Mouse (Mus musculus) lung, embryonic 16.5 days (tissue): ENCODE results near the gene Ak5. TPM values are rescaled to one million over a fixed set of nuclear protein-coding genes. Genes with fewer than 3 reads are reported as not detected.

Source experiments
- ATAC-seq: fragments of 200-750 bp; cut with Nextera tagmentation; 2 replicates; pipeline ENCODE4 v1.8.0; 2017; ENCODE audit warnings: low read depth, mild to moderate bottlenecking, moderate library complexity
- H3K27ac ChIP-seq: fragments of 300-500 bp; sonication (generic); 2 replicates; pipeline ENCODE4 v1.5.1; 2014; ENCODE audit warnings: mild to moderate bottlenecking, control low read depth, low read length
- H3K27me3 ChIP-seq: fragments of 300-500 bp; sonication (generic); 2 replicates; pipeline ENCODE4 v1.6.1; 2014; ENCODE audit warnings: low read depth, low read length, mixed read lengths; ENCODE audit not compliant: control insufficient read depth, insufficient read depth
- H3K36me3 ChIP-seq: fragments of 300-500 bp; sonication (generic); 2 replicates; pipeline ENCODE4 v1.6.1; 2014; ENCODE audit warnings: low read length; ENCODE audit not compliant: control insufficient read depth, insufficient read depth
- H3K4me1 ChIP-seq: fragments of 300-500 bp; sonication (generic); replicated peaks from 2 replicates; pipeline ENCODE4 v1.6.1; 2014; ENCODE audit warnings: low read length, mixed read lengths; ENCODE audit not compliant: control insufficient read depth, insufficient read depth
- H3K4me2 ChIP-seq: fragments of 300-500 bp; sonication (generic); 2 replicates; pipeline ENCODE4 v1.6.1; 2014; ENCODE audit warnings: low read depth, low read length, control low read depth
- H3K4me3 ChIP-seq: fragments of 300-500 bp; sonication (generic); 2 replicates; pipeline ENCODE4 v1.5.1; 2014; ENCODE audit warnings: mild to moderate bottlenecking, low read length, control low read depth
- H3K9ac ChIP-seq: fragments of 300-500 bp; sonication (generic); 2 replicates; pipeline ENCODE4 v1.6.1; 2014; ENCODE audit warnings: low read length, control low read depth
- H3K9me3 ChIP-seq: fragments of 300-500 bp; sonication (generic); 2 replicates; pipeline ENCODE4 v1.6.1; 2016; ENCODE audit warnings: low read length; ENCODE audit not compliant: control insufficient read depth
- WGBS: fragments of 180-500 bp; shearing (Covaris S2); extraction: QIAGEN DNeasy Blood & Tissue Kit; methylation state at CpG from one replicate; pipeline ENCODE4 v1.1.7; 2014; 5-methylcytosine and 5-hydroxymethylcytosine counted together
- polyA plus RNA-seq: library from polyadenylated mRNA; unstranded; fragments of >200 nt; fragmentation: Nextera tagmentation; extraction: Ambion mirVana; gene quantifications from 2 replicates; pipeline ENCODE4 v1.2.1, GENCODE M21; 2015

Ak5 gene
- polyA plus RNA-seq, 1 experiment from 2014 or later = 2.3 TPM

- WGBS = 73% methylated on average over 2 of the region's 2 CpGs
- ATAC-seq = no peak
Measured at GRCm38 (mm10) chr3:152561708-152562107, 106.5 kb downstream of the Ak5 start.

GRCm38 (mm10) chr3:152559295-152559694, 108.9 kb downstream of the Ak5 start:
- Histone ChIP-seq H3K36me3 (no peaks in the 10 kb centered on the region), H3K27me3 (no peaks in the 10 kb centered on the region), H3K4me2 (no peak overlapping the region), H3K9me3 (no peaks in the 10 kb centered on the region), H3K4me1 (no peaks in the 10 kb centered on the region), H3K27ac (no peak overlapping the region), H3K9ac (no peak overlapping the region), H3K4me3 (no peak overlapping the region)
- no peak for ATAC-seq
- WGBS = 31% methylated on average over 4 of the region's 4 CpGs

More at GRCm38 (mm10) chr3:152561708-152562107, 106.5 kb downstream of the Ak5 start:
- Histone ChIP-seq H3K36me3 (no peaks in the 10 kb centered on the region), H3K4me1 (no peaks in the 10 kb centered on the region), H3K9ac (no peak overlapping the region), H3K27me3 (no peaks in the 10 kb centered on the region), H3K4me2 (no peak overlapping the region), H3K27ac (no peak overlapping the region), H3K9me3 (no peaks in the 10 kb centered on the region), H3K4me3 (no peak overlapping the region)

GRCm38 (mm10) chr3:152558106-152558505, 110.1 kb downstream of the Ak5 start:
- Histone ChIP-seq H3K36me3 (no peaks in the 10 kb centered on the region), H3K4me2 (no peak overlapping the region), H3K4me3 (no peak overlapping the region), H3K9ac (no peak overlapping the region), H3K27me3 (no peaks in the 10 kb centered on the region), H3K27ac (no peak overlapping the region), H3K9me3 (no peaks in the 10 kb centered on the region), H3K4me1 (no peaks in the 10 kb centered on the region)
- 61% methylated on average over 10 of the region's 10 CpGs for WGBS
- no peak for ATAC-seq

GRCm38 (mm10) chr3:152557659-152558058, 110.5 kb downstream of the Ak5 start:
- Histone ChIP-seq H3K9ac (no peak overlapping the region), H3K27me3 (no peaks in the 10 kb centered on the region), H3K36me3 (no peaks in the 10 kb centered on the region), H3K27ac (no peak overlapping the region), H3K4me1 (no peaks in the 10 kb centered on the region), H3K4me2 (no peak overlapping the region), H3K9me3 (no peaks in the 10 kb centered on the region), H3K4me3 (no peak overlapping the region)
- ATAC-seq = peak; percentile 79
- WGBS = 48% methylated on average over 9 of the region's 12 CpGs

- no peak for ATAC-seq
- H3K36me3 ChIP-seq = no peaks in the 10 kb centered on the region
- no peak overlapping the region for H3K9ac ChIP-seq
- H3K27me3 ChIP-seq = no peaks in the 10 kb centered on the region
- no peaks in the 10 kb centered on the region for H3K4me1 ChIP-seq
- WGBS = 87% methylated on average over 3 of the region's 3 CpGs
- H3K4me2 ChIP-seq = no peak overlapping the region
- H3K9me3 ChIP-seq = no peaks in the 10 kb centered on the region
- H3K27ac ChIP-seq = no peak overlapping the region
- H3K4me3 ChIP-seq = no peak overlapping the region
Measured at GRCm38 (mm10) chr3:152556919-152557318, 111.2 kb downstream of the Ak5 start.

- 32% methylated on average over 3 of the region's 4 CpGs for WGBS
- Histone ChIP-seq H3K9ac (no peak overlapping the region), H3K36me3 (no peaks in the 10 kb centered on the region), H3K27ac (no peak overlapping the region), H3K9me3 (no peaks in the 10 kb centered on the region), H3K4me1 (no peaks in the 10 kb centered on the region), H3K4me2 (no peak overlapping the region), H3K4me3 (no peak overlapping the region), H3K27me3 (no peaks in the 10 kb centered on the region)
- ATAC-seq = no peak
Measured at GRCm38 (mm10) chr3:152556435-152556834, 111.7 kb downstream of the Ak5 start.

- ATAC-seq = no peak
- no peak overlapping the region for H3K4me2 ChIP-seq
- no peak overlapping the region for H3K9ac ChIP-seq
- no peak overlapping the region for H3K27ac ChIP-seq
- H3K4me3 ChIP-seq = no peak overlapping the region
- H3K27me3 ChIP-seq = no peaks in the 10 kb centered on the region
- no peaks in the 10 kb centered on the region for H3K4me1 ChIP-seq
- H3K9me3 ChIP-seq = no peaks in the 10 kb centered on the region
- 48% methylated on average over 7 of the region's 7 CpGs for WGBS
- no peaks in the 10 kb centered on the region for H3K36me3 ChIP-seq
Measured at GRCm38 (mm10) chr3:152555216-152555615, 112.9 kb downstream of the Ak5 start.

GRCm38 (mm10) chr3:152554366-152554765, 113.8 kb downstream of the Ak5 start:
- Histone ChIP-seq H3K9ac (no peak overlapping the region), H3K36me3 (no peaks in the 10 kb centered on the region), H3K4me1 (no peaks in the 10 kb centered on the region), H3K4me2 (no peak overlapping the region), H3K4me3 (no peak overlapping the region), H3K9me3 (no peaks in the 10 kb centered on the region), H3K27ac (no peak overlapping the region), H3K27me3 (no peaks in the 10 kb centered on the region)
- 78% methylated on average over 7 of the region's 7 CpGs for WGBS
- ATAC-seq = no peak

- H3K9me3 ChIP-seq = no peaks in the 10 kb centered on the region
- H3K27me3 ChIP-seq = no peaks in the 10 kb centered on the region
- H3K4me2 ChIP-seq = no peak overlapping the region
- WGBS = 83% methylated on average over 8 of the region's 8 CpGs
- H3K36me3 ChIP-seq = no peaks in the 10 kb centered on the region
- H3K9ac ChIP-seq = no peak overlapping the region
- no peak overlapping the region for H3K4me3 ChIP-seq
- ATAC-seq = no peak
- H3K27ac ChIP-seq = no peak overlapping the region
- no peaks in the 10 kb centered on the region for H3K4me1 ChIP-seq
Measured at GRCm38 (mm10) chr3:152552641-152553040, 115.5 kb downstream of the Ak5 start.

- H3K4me1 ChIP-seq = no peaks in the 10 kb centered on the region
- 85% methylated on average over 7 of the region's 7 CpGs for whole genome bisulfite sequencing
- H3K4me2 ChIP-seq = no peak overlapping the region
- H3K4me3 ChIP-seq = no peak overlapping the region
- no peak for ATAC-seq
- H3K9ac ChIP-seq = no peak overlapping the region
- no peak overlapping the region for H3K27ac ChIP-seq
- H3K9me3 ChIP-seq = no peaks in the 10 kb centered on the region
- no peaks in the 10 kb centered on the region for H3K27me3 ChIP-seq
- H3K36me3 ChIP-seq = no peaks in the 10 kb centered on the region
Measured at GRCm38 (mm10) chr3:152550528-152551115, 117.5 kb downstream of the Ak5 start.
